Mouse (Mus musculus) bone marrow, adult 2 months (tissue): ENCODE results near the gene Efna5.

Experiments
- CTCF ChIP-seq: fragments of 200-500 bp; IDR thresholded peaks from 2 replicates; pipeline ENCODE4 v1.5.1; 2011; ENCODE audit warnings: low read length, control low read depth; ENCODE audit not compliant: control insufficient read depth, insufficient read depth
- POLR2A ChIP-seq: fragments of 200-500 bp; IDR thresholded peaks from 2 replicates; pipeline ENCODE4 v1.6.1; 2011; ENCODE audit warnings: low read depth, mild to moderate bottlenecking, control low read depth, low read length, borderline replicate concordance; ENCODE audit not compliant: control insufficient read depth

DNA sequence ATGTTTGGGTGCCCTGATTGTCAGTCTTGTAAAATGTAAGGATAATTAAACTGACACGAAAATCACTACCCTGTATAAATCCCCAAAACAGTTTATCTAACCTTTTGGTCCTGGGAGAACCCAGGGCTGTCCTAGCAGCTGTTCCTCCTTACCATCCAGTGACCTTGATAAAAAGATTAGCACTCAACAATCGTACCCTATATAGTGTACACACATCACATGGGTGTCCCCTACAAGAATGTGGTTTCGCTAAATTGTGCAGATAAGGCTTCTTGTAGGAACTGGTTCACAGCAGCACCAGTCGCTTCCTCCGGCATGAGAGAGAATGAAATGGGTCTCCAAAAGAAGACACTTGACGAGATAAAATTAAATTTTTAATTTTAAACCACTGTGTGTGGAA, 53.6 kb downstream of the Efna5 start:
- TF ChIP-seq CTCF = no peak
- no peak for TF ChIP-seq POLR2A
